In genomic region chr14:104460325-104461285, GRCm38 (mm10) we compare ENCODE assay signal across 9 mouse cellular contexts. TPM values are rescaled to one million over a fixed set of nuclear protein-coding genes. Genes with fewer than 3 reads are reported as not detected.
A peak's percentile ranks its signal among the peaks of the same experiment; 100 is the strongest.
DNase-seq lines count a peak whose midpoint lies in the region; ATAC-seq lines count a peak whose summit lies in the region.
"Had no signal": no experiment of that assay in that cellular context is flagged by ENCODE, and none has a peak within 500 bp of the region (broad histone marks: within the 10 kb centered on the region; RNA-seq: fewer than 3 reads in every experiment).

No protein-coding gene starts in this region.

- H3K27me3 ChIP-seq in embryonic facial prominence, embryonic 13.5 days, result peaks cover 85% of the 10 kb centered on the region
- peaks cover 71% of the 10 kb centered on the region for H3K27me3 ChIP-seq in intestine, embryonic 16.5 days (replicated peaks; ENCODE audit: control insufficient read depth, insufficient read depth, low read length)

- H3K9ac ChIP-seq in embryonic facial prominence, embryonic 13.5 days, result no peak overlapping the region
- no peak overlapping the region for H3K9ac ChIP-seq in intestine, embryonic 16.5 days (ENCODE audit: low read depth, low read length)

- no peaks in the 10 kb centered on the region for H3K36me3 ChIP-seq in embryonic facial prominence, embryonic 13.5 days
- H3K36me3 ChIP-seq in intestine, embryonic 16.5 days (ENCODE audit: control insufficient read depth, insufficient read depth, low read length), result no peaks in the 10 kb centered on the region

- under 1% methylated on average over 59 of the region's 59 CpGs for WGBS in embryonic facial prominence, embryonic 13.5 days
- 1% methylated on average over 56 of the region's 59 CpGs for WGBS in intestine, embryonic 16.5 days

- no peaks in the 10 kb centered on the region for H3K9me3 ChIP-seq in embryonic facial prominence, embryonic 13.5 days
- no peaks in the 10 kb centered on the region for H3K9me3 ChIP-seq in intestine, embryonic 16.5 days (ENCODE audit: control insufficient read depth, low read length)

- no peak overlapping the region for H3K27ac ChIP-seq in embryonic facial prominence, embryonic 13.5 days
- H3K27ac ChIP-seq in intestine, embryonic 16.5 days (ENCODE audit: low read length), result no peak overlapping the region

- DNase-seq in layer of hippocampus, postnatal 10 days (ENCODE audit: low spot score in 2 of 2), result peak; percentile 8 to 24
- no peak for DNase-seq in layer of hippocampus, adult 8-10 months (ENCODE audit: low spot score in 2 of 2)
- DNase-seq in retina, postnatal 1 day, result peak; percentile 85
- DNase-seq in gastrocnemius, adult 8-10 months (ENCODE audit: low spot score in 2 of 2), result no peak
- DNase-seq in thymus, postnatal 14 days, result no peak
- no peak for DNase-seq in frontal cortex, adult 2 months (ENCODE audit: extremely low spot score in 1 of 2, low spot score in 1 of 2)
- DNase-seq: kidney, adult 18-20 months had no signal

- peak overlapping the region; percentile 47 for H3K4me2 ChIP-seq in embryonic facial prominence, embryonic 13.5 days
- no peak overlapping the region for H3K4me2 ChIP-seq in intestine, embryonic 16.5 days (ENCODE audit: low read depth, low read length)

- peaks cover 7% of the 10 kb centered on the region for H3K4me1 ChIP-seq in embryonic facial prominence, embryonic 13.5 days
- H3K4me1 ChIP-seq in intestine, embryonic 16.5 days (ENCODE audit: control insufficient read depth, insufficient read depth, low read length), result peaks cover 2% of the 10 kb centered on the region; the same call in 1 of the 2 replicates

- ATAC-seq in embryonic facial prominence, embryonic 13.5 days (ENCODE audit: insufficient number of reproducible peaks, insufficient read depth, low FRiP score, low TSS enrichment, low read depth), result peak; percentile 52; the same call in 1 of the 2 replicates
- ATAC-seq in intestine, embryonic 16.5 days, result peak; percentile 74

- H3K4me3 ChIP-seq in embryonic facial prominence, embryonic 13.5 days, result peak overlapping the region; percentile 24
- no peak overlapping the region for H3K4me3 ChIP-seq in intestine, embryonic 16.5 days (ENCODE audit: low read length)

RNA-seq across cellular contexts. Expression of gene Pou4f1, which starts 7.2 kb away (rescaled TPM):
- total RNA-seq in layer of hippocampus, postnatal 10 days (2021), result not detected
- under 1 TPM in 1 of 4 experiments, not detected in 3; 0.06 TPM for total RNA-seq in layer of hippocampus, adult 8-10 months (2022)
- 0.54 and 0.76 TPM in 2 replicates for polyA plus RNA-seq in embryonic facial prominence, embryonic 13.5 days (2015; fragmentation: Nextera tagmentation; extraction: Ambion mirVana)
- 0.22 and 0.33 TPM in 2 replicates for polyA plus RNA-seq in intestine, embryonic 16.5 days (2015; fragmentation: Nextera tagmentation; extraction: Ambion mirVana)
- total RNA-seq in gastrocnemius, adult 8-10 months (2022), result 1 to 10 TPM in 2 of 4 experiments, under 1 TPM in 2; 0.39 to 1.1 (median 0.92) TPM
- 0.04 TPM in 1 of 2 replicates, not detected in the other for polyA plus RNA-seq in frontal cortex, adult 2 months (2012; rRNA removed)

Comparison
In these comparisons a context has a peak if more than half of its experiments do, and no peak if none do; other contexts are left out.
1. DNase-seq: peak in layer of hippocampus, postnatal 10 days (2 of 2) and retina, postnatal 1 day (single experiment); none in layer of hippocampus, adult 8-10 months (0 of 2), gastrocnemius, adult 8-10 months (0 of 2), thymus, postnatal 14 days (single experiment) and frontal cortex, adult 2 months (0 of 2).